Mouse (Mus musculus) embryonic fibroblast, embryonic 13.5 days (primary cell): Measurements from ENCODE around the gene Eno2.

ENCODE experiments used
- CTCF ChIP-seq: IDR thresholded peaks from 2 replicates; pipeline ENCODE4 v1.5.1; 2011; ENCODE audit warnings: mild to moderate bottlenecking, control low read depth, low read length, moderate library complexity, borderline replicate concordance; ENCODE audit not compliant: insufficient read depth
- POLR2A ChIP-seq: IDR thresholded peaks from 2 replicates; pipeline ENCODE4 v1.6.1; 2011; ENCODE audit warnings: low read depth, mild to moderate bottlenecking, control low read depth, low read length, moderate library complexity

DNA sequence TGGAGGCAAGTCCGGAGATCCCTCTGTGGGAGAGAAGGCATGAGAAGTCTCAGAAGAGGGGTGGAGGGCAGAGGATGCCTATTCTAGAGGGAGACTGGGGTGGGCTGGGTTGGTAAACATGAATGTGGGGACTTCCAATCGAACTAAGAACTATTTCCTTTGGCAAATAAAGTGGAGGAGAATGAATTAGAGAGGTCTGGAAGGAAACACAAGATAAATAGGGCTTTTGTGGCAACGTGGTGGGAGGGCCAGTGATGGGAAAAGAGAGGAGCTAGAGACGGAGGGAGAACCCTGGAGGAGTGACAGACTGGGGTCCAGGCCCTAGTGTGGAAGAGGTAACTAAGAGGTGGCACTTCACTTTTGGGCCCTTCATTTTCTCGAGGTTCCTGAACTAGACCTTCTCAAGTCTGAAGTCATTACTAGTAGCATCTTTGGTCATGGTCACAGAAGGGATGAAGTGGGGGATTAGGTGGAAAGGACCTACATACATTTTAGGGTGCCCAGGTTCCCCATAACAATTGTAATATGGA, 12.1 kb downstream of the Eno2 start:
- TF ChIP-seq CTCF (no peak), POLR2A (0 out of 2 replicates have a peak, but pooled peaks have one; percentile 4)
